Mouse (Mus musculus) limb, embryonic 10.5 days (tissue): ENCODE results near the gene Rex1bd. TPM values are rescaled to one million over a fixed set of nuclear protein-coding genes. Genes with fewer than 3 reads are reported as not detected.

Experiments used
- DNase-seq: peaks from one replicate; pipeline ENCODE4 v3.0.0-alpha.2; 2017; ENCODE audit warnings: low spot score
- H3K27ac ChIP-seq: fragments of 300-500 bp; sonication (generic); 2 replicates; pipeline ENCODE4 v1.5.1; 2016; ENCODE audit warnings: mild to moderate bottlenecking
- H3K27me3 ChIP-seq: fragments of 300-500 bp; sonication (generic); 2 replicates; pipeline ENCODE4 v1.6.1; 2016; ENCODE audit warnings: low read depth, mild to moderate bottlenecking; ENCODE audit not compliant: poor library complexity, severe bottlenecking
- H3K36me3 ChIP-seq: fragments of 300-500 bp; sonication (generic); 2 replicates; pipeline ENCODE4 v1.6.1; 2016; ENCODE audit warnings: mild to moderate bottlenecking, moderate library complexity
- H3K4me1 ChIP-seq: fragments of 300-500 bp; sonication (generic); 2 replicates; pipeline ENCODE4 v1.6.1; 2016
- H3K4me3 ChIP-seq: fragments of 300-500 bp; sonication (generic); 2 replicates; pipeline ENCODE4 v1.5.1; 2016; ENCODE audit warnings: mild to moderate bottlenecking, moderate library complexity
- H3K9me3 ChIP-seq: fragments of 300-500 bp; sonication (generic); replicated peaks from 2 replicates; pipeline ENCODE4 v1.6.1; 2016; ENCODE audit warnings: mild to moderate bottlenecking
- WGBS: fragments of 180-500 bp; shearing (Covaris S2); methylation state at CpG from one replicate; pipeline ENCODE4 v1.1.7; 2016; 5-methylcytosine and 5-hydroxymethylcytosine counted together
- polyA plus RNA-seq: library from polyadenylated mRNA; unstranded; fragments of >200 nt; fragmentation: Nextera tagmentation; extraction: Ambion mirVana; gene quantifications from 2 replicates; pipeline ENCODE4 v1.2.1, GENCODE M21; 2016

The Rex1bd gene
- polyA plus RNA-seq, 1 experiment from 2014 or later, result 126 TPM

DNA sequence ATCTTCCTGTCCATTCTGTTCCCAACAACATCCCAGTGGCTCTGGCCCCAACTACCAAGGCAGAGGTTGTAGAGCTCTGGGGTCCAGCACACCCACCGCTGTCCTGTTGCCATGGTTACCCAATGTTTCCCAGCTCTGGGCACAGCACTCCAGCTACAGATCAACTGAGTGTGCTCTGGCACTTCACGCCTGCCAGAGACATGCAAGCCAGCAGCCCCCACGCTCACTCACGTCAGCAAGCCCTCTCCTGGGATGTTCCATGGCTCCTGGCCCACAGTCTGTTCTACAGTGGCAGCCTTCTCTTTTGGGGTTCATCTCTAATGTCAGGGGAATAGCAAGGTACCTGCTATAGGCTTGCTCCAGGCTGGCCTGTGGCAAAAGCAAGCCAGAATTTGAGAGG is 43.2 kb downstream of the Rex1bd start:
- H3K9me3 ChIP-seq, result no peaks in the 10 kb centered on the region
- H3K4me3 ChIP-seq, result no peak overlapping the region
- H3K4me1 ChIP-seq, result peaks cover 55% of the 10 kb centered on the region
- 87% methylated on average over 4 of the region's 4 CpGs for WGBS
- peaks cover 34% of the 10 kb centered on the region for H3K36me3 ChIP-seq
- no peak overlapping the region for H3K27ac ChIP-seq
- no peaks in the 10 kb centered on the region for H3K27me3 ChIP-seq
- DNase-seq, result no peak

DNA sequence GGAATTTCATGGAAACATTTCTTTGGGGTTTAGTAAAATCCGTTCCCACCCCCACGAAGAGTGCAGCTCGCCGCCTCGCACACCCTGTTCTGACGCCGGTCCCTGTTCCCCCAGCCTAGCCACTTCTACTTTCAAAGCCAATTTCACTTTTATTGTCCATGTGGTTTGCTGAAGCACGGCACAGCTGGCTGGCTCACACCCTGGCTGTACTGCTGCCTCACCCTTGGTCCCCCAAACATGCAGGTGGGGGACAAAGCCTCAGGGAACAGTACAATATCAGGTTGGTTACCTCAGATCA is 44.1 kb downstream of the Rex1bd start:
- peak overlapping the region; percentile 39; the same call in 1 of the 2 replicates for H3K27ac ChIP-seq

DNA sequence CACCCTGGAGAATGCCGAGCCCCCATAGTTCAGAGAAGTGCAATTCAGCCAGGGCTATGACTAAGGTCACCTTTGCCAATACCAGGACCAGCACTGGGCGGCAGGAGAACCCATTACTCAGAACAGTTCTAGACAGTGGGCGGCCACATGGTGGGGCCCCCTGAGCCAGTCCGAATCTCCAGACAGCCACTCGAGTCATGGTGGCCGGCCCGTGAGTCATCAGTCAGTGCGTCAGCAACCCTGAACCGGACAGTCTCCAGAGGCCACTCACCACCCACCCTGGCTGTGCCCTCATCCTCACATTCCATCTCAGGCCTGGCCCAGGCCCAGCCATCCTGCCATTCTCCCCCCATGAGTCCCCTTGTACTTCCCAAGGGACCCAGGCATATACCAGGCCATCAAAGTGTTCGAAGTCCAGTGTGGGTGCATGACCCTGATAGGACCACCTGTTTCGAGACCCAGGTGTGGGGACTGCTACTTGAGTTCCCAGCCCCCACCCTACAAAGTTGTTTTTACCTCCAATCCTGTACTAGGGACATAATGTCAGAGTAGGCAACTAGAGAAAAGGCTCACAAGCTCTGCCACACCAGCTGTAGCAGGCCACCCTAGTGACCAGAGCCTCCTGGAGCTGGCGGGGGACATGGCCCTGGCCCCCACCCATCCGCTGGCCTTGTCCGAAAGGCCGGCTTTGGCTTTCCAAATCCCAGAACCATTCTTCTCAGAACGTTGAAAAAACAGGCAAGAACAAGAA is 44.6 kb downstream of the Rex1bd start:
- 90% methylated on average over 16 of the region's 16 CpGs for WGBS
- Histone ChIP-seq H3K4me1 (peaks cover 42% of the 10 kb centered on the region), H3K9me3 (no peaks in the 10 kb centered on the region), H3K27ac (peak overlapping the region; percentile 39; the same call in 1 of the 2 replicates), H3K4me3 (no peak overlapping the region), H3K27me3 (no peaks in the 10 kb centered on the region), H3K36me3 (peaks cover 34% of the 10 kb centered on the region)
- DNase-seq, result no peak

More for the DNA sequence above, 44.1 kb downstream of the Rex1bd start:
- no peak for DNase-seq
- no peaks in the 10 kb centered on the region for H3K9me3 ChIP-seq
- H3K27me3 ChIP-seq, result no peaks in the 10 kb centered on the region
- no peak overlapping the region for H3K4me3 ChIP-seq
- WGBS, result 83% methylated on average over 8 of the region's 8 CpGs
- peaks cover 47% of the 10 kb centered on the region for H3K4me1 ChIP-seq
- H3K36me3 ChIP-seq, result peaks cover 34% of the 10 kb centered on the region

DNA sequence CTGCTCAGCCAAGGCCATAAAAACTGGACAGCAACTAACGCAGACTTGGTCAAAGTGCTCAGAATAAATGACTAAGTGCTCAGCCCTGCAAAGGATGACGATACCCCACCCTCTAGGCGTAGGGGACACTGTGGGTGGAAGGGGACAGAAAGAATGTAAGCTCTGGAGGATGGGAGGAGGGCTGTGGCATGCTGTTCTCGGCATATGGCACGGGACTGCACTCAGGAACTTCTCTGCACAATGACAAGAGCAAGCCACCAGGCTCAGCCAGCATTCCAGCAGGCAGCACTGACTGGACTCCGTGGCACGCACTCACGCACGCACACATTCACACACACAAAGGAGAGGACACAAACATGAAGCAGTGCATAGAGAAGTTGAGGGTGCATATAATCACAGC is 45.9 kb downstream of the Rex1bd start:
- WGBS, result 79% methylated on average over 9 of the region's 9 CpGs
- no peak for DNase-seq
- H3K36me3 ChIP-seq, result peaks cover 23% of the 10 kb centered on the region
- no peaks in the 10 kb centered on the region for H3K27me3 ChIP-seq
- H3K4me3 ChIP-seq, result no peak overlapping the region
- H3K9me3 ChIP-seq, result no peaks in the 10 kb centered on the region
- peaks cover 32% of the 10 kb centered on the region for H3K4me1 ChIP-seq
- no peak overlapping the region for H3K27ac ChIP-seq

DNA sequence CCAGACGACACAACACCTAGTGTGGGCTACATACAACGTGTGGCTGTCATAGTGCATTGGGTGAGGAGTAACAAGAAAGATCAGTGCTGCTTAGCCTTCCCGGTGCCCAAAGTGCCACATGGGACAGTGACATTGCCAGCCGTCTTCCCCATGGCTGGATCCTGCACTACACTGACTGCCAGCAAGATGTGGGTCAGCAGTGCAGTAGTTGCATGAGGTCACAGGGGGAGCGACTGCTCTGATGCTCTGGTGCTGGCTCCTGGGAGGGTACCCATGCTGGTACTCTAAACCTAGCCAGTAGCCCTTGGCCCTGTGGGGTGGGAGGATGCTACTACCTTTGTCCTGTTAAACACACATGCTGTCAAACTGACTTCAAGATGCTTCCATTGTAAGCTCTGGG is 46.4 kb downstream of the Rex1bd start:
- no peaks in the 10 kb centered on the region for H3K27me3 ChIP-seq
- no peak overlapping the region for H3K27ac ChIP-seq
- DNase-seq, result no peak
- no peaks in the 10 kb centered on the region for H3K9me3 ChIP-seq
- H3K36me3 ChIP-seq, result peaks cover 23% of the 10 kb centered on the region
- no peak overlapping the region for H3K4me3 ChIP-seq
- H3K4me1 ChIP-seq, result peaks cover 32% of the 10 kb centered on the region
- 90% methylated on average over 5 of the region's 5 CpGs for WGBS

DNA sequence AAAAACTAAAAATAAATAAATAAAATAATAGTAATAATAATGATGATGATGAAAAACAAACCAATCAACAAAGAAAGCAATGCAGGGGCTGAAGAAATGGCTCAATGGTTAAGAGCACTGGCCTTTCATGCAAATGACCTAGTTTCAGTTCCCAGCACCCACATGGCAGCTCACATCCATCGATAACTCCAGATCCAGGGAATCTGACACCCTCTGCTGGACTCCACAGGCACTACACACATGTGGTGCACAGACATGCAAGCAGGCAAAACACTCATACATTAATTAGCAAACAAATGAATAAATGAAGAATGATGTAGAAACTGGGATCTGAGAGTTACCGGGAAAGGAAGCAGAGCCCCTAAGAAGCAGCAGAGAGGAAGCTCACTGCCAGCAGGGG is 46.9 kb downstream of the Rex1bd start:
- peaks cover 32% of the 10 kb centered on the region for H3K4me1 ChIP-seq
- no peak for DNase-seq
- 91% methylated on average over 2 of the region's 2 CpGs for WGBS
- H3K36me3 ChIP-seq, result peaks cover 23% of the 10 kb centered on the region
- H3K27me3 ChIP-seq, result no peaks in the 10 kb centered on the region
- no peaks in the 10 kb centered on the region for H3K9me3 ChIP-seq
- no peak overlapping the region for H3K4me3 ChIP-seq
- no peak overlapping the region for H3K27ac ChIP-seq

DNA sequence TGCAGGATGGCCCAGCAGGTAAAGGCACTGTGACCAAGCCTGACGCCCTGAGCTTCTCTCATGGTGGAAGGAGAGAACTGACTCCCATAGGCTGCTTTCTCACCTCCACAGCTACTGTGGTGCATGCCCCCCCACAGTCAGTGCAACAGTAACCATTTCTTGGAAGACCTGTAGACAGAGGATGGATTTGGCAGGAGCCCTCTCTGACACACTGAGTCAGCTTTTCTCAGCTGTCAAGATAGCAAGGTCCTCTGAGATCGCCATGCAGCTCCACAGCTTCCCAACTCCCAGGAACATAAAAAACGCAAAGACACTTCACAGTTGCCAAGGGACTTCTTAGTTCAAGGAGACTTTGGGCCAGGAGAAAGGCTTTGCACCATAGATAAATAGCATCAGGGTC is 48.1 kb downstream of the Rex1bd start:
- Histone ChIP-seq H3K9me3 (no peaks in the 10 kb centered on the region), H3K4me3 (no peak overlapping the region), H3K36me3 (peaks cover 23% of the 10 kb centered on the region), H3K27ac (no peak overlapping the region), H3K4me1 (peaks cover 29% of the 10 kb centered on the region), H3K27me3 (peaks cover 9% of the 10 kb centered on the region; the same call in 1 of the 2 replicates)
- no peak for DNase-seq
- WGBS, result 84% methylated on average over 3 of the region's 3 CpGs

DNA sequence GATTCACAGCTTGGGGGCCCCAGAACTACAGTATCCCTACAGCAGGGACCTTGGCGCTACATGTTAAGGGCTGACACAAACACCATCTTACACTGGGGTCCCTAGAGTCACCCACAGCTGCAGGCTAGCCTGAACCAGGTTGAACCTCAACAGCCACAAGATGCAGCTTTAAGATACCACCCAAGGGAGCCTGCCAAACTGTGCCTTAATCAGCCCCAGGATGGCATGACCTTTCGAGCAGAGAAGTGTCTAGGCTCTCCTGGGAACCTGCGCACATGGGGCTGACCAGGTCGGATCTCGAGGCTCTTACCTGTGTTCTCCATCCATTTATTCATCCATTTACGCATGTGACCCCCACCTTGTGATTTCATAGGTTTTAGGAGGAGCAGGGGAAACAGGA is 48.7 kb downstream of the Rex1bd start:
- peaks cover 21% of the 10 kb centered on the region for H3K36me3 ChIP-seq
- H3K4me1 ChIP-seq, result peaks cover 32% of the 10 kb centered on the region
- no peak overlapping the region for H3K27ac ChIP-seq
- peaks cover 15% of the 10 kb centered on the region for H3K27me3 ChIP-seq
- no peak overlapping the region for H3K4me3 ChIP-seq
- DNase-seq, result no peak
- H3K9me3 ChIP-seq, result no peaks in the 10 kb centered on the region
- WGBS, result 90% methylated on average over 6 of the region's 6 CpGs

DNA sequence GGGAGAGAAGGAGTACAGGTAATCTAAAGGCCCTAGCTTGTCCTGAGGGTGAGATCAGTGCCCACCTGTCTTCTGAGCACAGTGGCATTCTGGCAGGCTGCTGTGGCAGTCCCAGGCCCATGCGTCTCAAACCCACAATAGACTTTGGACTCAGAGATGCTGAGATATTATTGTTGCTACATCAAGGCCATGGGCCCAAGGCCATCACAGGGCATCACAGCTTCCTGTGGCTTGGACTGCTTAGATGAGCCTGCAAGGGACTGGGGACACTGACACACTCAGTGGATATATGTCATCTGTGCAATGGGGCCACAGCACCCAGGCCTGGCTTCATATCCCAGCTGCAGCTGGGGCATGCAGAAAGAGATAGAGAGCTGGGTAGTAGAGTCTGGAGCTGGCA is 49.6 kb downstream of the Rex1bd start:
- Histone ChIP-seq H3K9me3 (no peaks in the 10 kb centered on the region), H3K36me3 (peaks cover 26% of the 10 kb centered on the region), H3K4me1 (peaks cover 32% of the 10 kb centered on the region), H3K27ac (no peak overlapping the region), H3K27me3 (peaks cover 24% of the 10 kb centered on the region), H3K4me3 (no peak overlapping the region)
- DNase-seq, result no peak
- 100% methylated on average over 1 of the region's 1 CpGs for WGBS

Other genes starting within 250 kb of the Rex1bd start
- gene Homer3, start 223.9 kb downstream of the Rex1bd start, polyA plus RNA-seq, result 139 and 151 TPM in 2 replicates
- 58.9 and 59.4 TPM in 2 replicates for gene Ddx49, start 204.3 kb downstream of the Rex1bd start, polyA plus RNA-seq
- gene Cope, start 204.2 kb downstream of the Rex1bd start, polyA plus RNA-seq, result 293 and 321 TPM in 2 replicates
- gene Cers1, start 191.0 kb downstream of the Rex1bd start, polyA plus RNA-seq, result 3.2 and 4.6 TPM in 2 replicates
- 7.9 and 13.8 TPM in 2 replicates for gene Gdf1, start 176.9 kb downstream of the Rex1bd start, polyA plus RNA-seq
- 25.6 and 26.7 TPM in 2 replicates for gene Upf1, start 153.5 kb downstream of the Rex1bd start, polyA plus RNA-seq
- gene Comp, start 133.2 kb downstream of the Rex1bd start, polyA plus RNA-seq, result 0.08 and 0.35 TPM in 2 replicates
- 20.1 and 23.2 TPM in 2 replicates for gene Crtc1, start 67.2 kb downstream of the Rex1bd start, polyA plus RNA-seq
- 24.1 and 29.0 TPM in 2 replicates for gene Klhl26, start 29.8 kb downstream of the Rex1bd start, polyA plus RNA-seq
- 22.4 and 23.7 TPM in 2 replicates for gene Tmem59l, start 19.4 kb downstream of the Rex1bd start, polyA plus RNA-seq
- 79.8 and 126 TPM in 2 replicates for gene Crlf1, start 13.6 kb downstream of the Rex1bd start, polyA plus RNA-seq
- 877 and 996 TPM in 2 replicates for gene Uba52, start 4.0 kb upstream of the Rex1bd start, polyA plus RNA-seq
- 297 and 310 TPM in 2 replicates for gene Fkbp8, start 21.0 kb upstream of the Rex1bd start, polyA plus RNA-seq
- gene Kxd1, start 21.2 kb upstream of the Rex1bd start, polyA plus RNA-seq, result 45.4 and 46.6 TPM in 2 replicates
- gene Ell, start 32.7 kb upstream of the Rex1bd start, polyA plus RNA-seq, result 20.9 and 26.1 TPM in 2 replicates
- gene Isyna1, start 87.6 kb upstream of the Rex1bd start, polyA plus RNA-seq, result 214 and 225 TPM in 2 replicates
- 164 and 182 TPM in 2 replicates for gene Ssbp4, start 102.1 kb upstream of the Rex1bd start, polyA plus RNA-seq
- 0.38 and 0.64 TPM in 2 replicates for gene Lrrc25, start 109.4 kb upstream of the Rex1bd start, polyA plus RNA-seq
- gene Gdf15, start 125.7 kb upstream of the Rex1bd start, polyA plus RNA-seq, result not detected in 2 replicates
- gene Pgpep1, start 153.6 kb upstream of the Rex1bd start, polyA plus RNA-seq, result 44.7 and 45.0 TPM in 2 replicates
- 405 and 438 TPM in 2 replicates for gene Lsm4, start 166.5 kb upstream of the Rex1bd start, polyA plus RNA-seq
- 69.0 and 80.6 TPM in 2 replicates for gene Jund, start 192.2 kb upstream of the Rex1bd start, polyA plus RNA-seq
- not detected in 2 replicates for gene Iqcn, start 196.7 kb upstream of the Rex1bd start, polyA plus RNA-seq
- not detected in 2 replicates for gene Gm3336, start 211.8 kb upstream of the Rex1bd start, polyA plus RNA-seq
- gene Pde4c, start 217.0 kb upstream of the Rex1bd start, polyA plus RNA-seq, result 0.10 and 0.25 TPM in 2 replicates
- 7.1 and 10.8 TPM in 2 replicates for gene Rab3a, start 247.9 kb upstream of the Rex1bd start, polyA plus RNA-seq